Mouse (Mus musculus) CH12F3 (cell line): ENCODE data around the gene Rtl6.

Experiments used
- in situ Hi-C: fragments of 300-500 bp; cut with MboI; formaldehyde crosslinking; loops from 2 replicates; pipeline ENCODE4 v1.14.3; 2020; ENCODE audit warnings: low sequenced_read_pairs

Rtl6 gene

DNA sequence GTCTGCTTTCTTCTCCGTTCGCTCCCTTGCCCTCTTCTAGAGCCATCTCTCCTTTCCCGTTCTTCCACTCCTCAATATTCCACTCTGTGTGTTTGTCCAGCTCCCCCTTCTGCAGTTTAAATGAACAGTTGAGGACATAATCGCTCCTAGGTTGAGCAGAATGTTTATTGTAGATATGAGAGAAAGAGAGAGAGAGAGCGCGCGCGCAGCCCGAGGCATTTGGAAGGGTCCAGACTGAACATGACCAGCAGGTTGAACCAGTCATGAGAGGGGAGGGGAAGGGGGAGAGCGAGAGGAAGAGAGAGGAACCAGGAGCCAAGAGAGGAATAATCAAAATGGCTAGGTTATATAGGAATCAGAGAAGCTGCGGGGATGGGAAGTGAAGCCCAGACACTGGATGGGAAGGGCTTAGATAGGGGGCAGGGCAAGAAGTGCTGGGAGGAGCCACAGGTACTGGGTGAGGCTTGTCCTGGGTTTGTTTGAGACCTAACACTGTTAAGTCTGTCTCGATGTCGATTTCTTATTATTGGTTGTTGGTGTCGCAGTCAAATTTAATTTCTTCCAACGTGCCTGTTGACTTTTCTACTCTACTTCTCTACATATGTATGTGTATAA is 18.5 kb downstream of the Rtl6 start:
- in situ Hi-C loops, result no loop called here

DNA sequence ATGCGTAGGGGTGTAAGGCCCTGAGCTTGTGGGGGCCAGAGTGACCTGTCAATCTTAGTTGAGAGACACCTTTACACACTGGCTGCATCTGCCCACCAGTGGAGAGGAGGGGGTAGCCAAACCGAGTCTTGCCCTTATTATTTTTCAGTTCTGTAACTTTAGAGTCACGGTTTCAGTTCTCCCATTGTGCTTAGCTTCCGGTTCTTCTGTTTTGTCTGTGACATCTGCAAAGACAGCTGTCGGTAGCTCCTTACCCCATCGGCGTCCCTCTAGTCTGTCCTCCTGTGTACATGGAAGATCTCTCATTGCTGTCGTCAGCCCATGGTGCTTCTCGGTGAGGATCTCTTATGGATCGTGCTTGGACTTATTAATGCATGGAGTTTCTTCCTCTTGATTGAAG is 20.5 kb downstream of the Rtl6 start:
- in situ Hi-C loops, result no loop called here

DNA sequence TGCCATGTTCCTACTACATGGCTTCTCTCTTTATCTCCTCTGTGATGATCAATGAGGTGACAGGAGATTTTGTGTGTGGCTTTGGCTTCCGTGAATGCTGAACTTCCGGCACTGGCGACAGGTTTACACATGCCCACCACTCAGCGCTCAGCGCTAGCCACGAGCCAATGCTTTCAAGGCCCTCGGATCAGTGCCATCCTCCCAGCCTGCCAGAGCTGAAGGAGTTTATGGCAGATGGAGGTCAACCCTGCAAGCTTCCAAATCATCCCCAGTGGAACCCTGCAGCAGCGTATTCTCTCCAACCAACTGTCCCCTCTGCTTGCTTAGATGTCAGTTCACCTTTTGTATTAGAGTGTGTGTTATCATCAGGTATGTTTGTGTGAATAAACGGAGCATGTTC is 21.0 kb downstream of the Rtl6 start:
- in situ Hi-C loops, result no loop called here

DNA sequence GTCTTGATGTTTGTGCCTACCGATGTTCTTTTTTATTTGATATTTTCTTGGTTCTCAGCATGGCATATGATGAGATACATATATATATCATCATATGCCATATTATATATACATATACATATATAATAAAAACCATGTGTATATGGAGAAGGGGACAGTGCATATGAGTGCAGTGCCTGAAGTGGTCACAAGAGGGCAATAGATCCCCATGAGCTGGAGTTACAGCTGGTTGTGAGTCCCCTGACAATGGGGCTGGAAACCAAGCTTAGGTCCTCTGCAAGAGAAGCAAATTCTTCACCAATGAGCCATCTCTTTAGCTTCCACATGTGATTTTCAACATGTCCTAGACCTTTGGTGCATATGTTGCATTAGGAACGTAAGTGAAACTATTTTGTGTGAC is 21.7 kb downstream of the Rtl6 start:
- in situ Hi-C loops, result no loop called here

DNA sequence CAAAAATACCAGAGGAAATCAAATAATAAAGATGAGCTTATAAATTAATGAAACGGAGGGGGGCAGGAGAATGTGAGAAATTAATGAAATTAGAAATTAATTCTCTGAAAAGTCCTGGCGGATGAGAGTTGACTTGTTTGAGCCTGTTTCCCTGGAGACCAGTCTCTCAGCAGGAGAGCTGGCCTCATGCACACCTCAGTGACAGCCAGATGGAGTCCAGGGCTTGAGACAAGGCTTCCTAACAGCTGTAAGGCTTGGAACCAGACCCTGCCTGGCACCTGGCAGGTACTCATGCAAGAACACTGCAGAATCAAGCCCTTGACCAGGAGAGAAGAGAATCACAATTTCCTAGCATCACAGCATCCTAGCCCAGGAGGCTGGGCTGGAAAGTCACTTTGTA is 25.4 kb downstream of the Rtl6 start:
- in situ Hi-C loops, result no loop called here

DNA sequence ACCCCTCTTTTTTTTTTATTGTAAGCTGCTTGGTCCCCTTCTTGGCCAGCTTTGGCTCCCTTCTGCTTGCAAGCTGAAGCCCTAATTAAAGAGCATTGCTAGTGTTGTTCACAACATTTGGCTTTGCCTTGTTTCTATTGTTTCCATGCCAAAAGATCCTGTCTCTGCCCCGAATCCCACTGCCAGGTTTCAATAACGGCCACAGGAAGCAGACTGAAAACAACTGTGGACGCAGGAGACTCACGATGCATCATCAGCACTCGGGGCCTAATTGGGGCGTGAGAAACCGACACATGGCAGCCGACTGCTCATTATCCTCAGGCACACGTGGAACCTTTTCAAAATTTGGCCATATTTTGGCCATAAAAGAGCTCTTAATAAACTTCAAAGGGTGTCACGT is 26.1 kb downstream of the Rtl6 start:
- in situ Hi-C loops, result no loop called here

DNA sequence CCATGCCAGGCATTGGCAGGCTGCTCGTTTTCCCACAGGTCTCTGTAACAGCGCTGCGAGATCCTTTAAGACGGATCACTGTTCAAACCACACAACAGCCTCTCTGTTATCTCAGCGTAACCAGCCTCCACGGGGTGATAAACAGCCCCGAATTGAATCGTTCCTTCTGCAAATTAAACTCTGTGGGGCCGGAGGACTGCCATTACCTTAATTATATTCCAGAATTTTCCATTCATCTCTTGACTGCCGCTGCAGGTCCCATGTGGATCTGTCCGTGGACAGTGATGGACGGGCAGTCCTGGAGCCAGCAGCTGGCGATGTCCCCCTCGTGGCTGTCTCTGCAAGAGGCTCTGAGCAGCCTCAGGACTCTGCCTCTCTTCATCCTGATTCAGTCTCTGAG is 30.7 kb downstream of the Rtl6 start:
- in situ Hi-C loops, result no loop called here

DNA sequence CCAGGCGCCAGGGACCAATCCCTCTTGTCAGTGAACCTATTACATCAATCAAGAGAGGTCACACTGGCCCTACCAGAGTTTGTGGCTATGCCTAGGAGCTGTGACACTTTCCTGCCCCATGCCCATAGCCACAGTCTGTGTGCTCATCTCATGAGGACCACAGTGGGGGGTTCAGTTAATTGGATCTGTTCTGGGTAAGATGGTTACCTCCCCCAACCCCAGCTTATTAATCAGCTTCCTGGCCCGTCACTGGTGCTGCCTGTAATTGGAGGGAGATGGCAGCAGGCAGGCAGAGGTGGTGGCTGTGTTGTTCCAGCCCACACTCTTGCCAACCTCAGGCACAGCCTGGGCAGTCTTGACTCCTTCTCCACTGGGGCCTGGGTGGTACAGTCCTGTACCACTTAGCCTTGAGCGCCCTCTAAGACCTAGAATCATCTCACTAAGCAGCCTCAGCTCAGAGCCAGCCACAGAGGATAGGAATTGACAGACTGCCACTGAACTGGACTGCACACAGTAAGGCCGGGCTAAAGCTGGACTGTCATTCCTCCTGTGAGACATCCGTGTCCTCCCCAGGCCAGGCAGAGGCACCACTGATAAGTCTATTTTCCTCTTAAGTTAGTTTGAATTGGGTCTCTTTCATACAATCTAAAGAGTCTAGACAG is 32.3 kb downstream of the Rtl6 start:
- in situ Hi-C loops, result no loop called here

DNA sequence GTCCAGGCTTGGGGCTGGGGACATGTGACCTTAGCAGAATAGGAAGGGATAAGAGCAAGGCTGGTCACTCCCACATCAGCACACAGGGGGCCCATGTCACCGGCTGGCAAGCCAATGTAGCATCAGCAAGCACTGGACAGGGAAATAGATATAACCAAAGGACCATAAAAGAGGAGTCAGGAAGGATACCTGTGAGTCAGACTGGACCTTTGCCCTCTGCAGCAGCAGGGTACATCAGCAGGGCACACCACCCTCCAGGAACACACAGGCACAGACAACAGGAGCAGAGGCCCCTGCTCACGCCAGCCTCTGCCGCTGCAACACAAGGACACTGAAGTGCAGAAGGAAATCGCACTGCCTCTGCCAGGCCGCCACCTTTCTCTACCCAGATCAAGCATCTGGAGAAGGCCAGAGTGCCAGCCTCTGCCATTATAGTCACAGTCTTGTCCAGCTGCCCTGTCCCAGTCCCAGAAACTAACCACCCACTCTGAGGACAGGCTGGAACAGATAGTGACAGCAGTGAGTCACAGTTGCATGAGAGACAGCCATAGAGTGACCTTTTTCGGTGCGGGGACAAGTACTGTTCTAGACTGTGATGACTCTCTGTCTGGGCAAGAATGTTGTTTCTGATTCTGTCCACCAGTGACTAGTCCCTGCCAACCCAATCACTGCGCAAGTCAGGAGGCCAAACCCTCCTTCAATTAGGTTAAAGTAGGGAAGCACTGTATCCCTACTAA is 34.5 kb downstream of the Rtl6 start:
- in situ Hi-C loops, result no loop called here

DNA sequence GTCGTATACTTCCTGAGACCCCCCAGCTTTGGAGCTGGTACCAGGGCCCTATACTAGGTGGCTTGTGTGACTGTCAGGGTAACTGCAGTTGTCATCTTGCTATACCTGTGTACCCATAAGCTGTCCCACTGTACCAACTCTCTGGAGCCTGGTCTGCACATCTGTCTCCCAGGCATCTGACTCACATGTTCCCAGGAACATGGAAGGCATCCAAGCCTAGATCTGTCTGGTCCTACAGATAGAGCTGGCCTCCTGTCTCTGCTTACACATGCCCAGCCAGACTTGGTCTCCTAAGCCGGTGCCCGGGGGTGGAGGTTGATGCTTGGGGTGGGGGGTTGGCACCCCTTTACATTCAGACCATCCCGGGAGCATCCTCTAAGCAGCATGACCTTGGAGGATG is 36.1 kb downstream of the Rtl6 start:
- in situ Hi-C loops, result no loop called here

DNA sequence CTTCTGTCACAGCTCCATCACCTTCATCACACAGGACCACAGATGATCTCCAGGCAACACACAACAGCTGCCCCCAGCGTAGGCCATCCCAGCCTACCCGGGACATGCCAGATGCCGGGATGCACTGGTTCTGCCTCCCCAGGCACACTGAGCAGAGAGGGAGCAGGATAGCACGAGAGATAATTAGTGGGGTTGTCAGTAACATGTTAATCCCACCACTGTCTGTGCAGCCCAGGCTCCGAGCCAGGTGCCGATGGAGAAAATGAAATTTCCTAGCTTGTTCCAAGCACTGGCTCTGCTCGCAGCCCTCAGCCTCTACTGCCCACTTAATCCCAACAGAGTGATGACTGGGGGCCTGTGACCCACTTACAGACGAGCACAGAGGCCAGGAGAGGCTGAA is 39.1 kb downstream of the Rtl6 start:
- in situ Hi-C loops, result no loop called here

DNA sequence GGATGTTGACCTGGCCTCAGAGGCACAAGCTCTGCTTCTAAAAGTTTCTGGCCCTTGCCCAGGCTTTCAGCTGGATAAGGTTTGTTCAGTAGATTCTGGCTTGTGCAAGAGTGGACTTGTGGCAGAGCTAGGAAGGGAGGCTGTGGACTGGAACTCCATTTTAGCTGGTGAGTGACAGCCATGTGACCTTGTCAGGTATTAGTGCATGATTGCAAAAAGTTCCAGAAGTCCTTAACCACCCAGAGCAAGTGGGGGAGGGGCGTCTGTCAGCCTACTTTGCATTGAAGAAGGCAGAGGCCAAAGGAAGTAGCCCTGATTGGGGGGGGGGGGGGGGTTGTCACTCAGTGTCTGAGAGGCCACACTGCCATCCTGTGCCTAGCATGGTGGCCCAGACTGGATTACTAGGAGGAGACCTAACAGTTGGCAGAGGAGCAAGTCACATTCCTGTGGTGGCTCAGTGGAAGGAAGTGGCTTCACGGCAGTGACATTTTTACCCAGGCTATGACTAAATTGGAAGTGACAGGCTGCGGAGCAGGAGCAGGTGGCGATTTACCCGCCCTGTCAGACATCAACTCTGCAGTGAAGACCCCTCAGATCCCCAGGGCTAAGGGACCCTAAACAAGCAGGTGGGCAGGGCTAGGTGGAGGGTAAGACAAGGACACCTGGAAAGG is 44.9 kb downstream of the Rtl6 start:
- in situ Hi-C loops, result no loop called here

DNA sequence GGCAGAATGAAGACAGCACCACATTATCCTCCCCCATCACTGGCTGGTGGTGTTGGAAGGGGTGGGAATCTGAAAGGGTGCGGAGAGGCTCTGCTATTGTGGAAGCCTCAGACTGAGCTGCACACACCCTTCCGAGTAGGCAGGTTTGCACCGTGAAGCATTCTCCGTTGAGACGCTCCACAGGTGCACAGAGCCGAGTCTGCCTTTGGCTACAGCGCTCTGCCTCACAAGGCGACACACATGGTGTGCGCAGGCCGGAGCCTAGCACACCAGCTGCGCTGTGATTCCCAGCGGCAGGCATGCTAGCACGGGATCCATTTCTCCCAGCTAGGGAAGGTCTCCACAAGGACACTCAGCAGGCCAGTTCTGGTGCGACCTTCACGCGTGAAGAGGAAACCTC is 47.6 kb downstream of the Rtl6 start:
- in situ Hi-C loops, result no loop called here

DNA sequence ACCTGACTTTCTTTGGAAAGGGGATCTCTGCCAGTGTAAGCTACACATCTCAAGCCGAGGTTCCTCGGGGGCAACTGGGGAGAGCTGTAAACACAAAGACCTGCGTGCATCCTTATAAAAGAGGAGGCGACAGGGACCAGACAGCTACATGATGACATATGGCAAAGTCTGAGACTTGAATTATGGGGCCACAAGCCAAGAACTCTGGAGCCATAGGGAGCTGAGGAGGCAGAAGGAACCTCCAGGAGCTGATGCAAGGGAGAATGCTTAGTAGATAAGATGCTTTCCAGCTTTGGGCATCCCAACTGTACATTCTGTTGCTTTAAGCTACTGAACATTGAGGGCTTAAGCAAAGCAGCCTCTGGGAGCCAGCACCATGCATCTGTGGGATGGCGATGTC is 48.5 kb downstream of the Rtl6 start:
- in situ Hi-C loops, result no loop called here

DNA sequence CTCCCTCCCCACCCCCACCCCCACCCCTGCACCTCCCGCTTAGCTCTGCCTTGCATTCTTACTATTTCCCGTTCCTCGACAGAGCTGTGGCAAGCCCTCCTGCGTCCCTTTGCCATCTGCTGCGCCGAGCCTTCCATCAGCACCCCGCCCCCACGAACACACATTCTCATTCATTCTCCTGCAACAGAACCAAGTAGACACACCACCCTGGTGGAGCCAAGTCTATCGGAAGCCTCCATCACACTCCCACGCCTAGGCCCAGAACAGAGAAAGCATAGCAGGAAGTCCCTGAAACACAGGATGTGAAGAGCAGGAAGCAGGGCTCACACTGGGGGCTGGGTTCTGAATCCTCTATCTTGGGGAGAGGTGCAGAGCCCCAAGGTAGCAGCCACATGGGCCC is 51.6 kb downstream of the Rtl6 start:
- in situ Hi-C loops, result no loop called here

DNA sequence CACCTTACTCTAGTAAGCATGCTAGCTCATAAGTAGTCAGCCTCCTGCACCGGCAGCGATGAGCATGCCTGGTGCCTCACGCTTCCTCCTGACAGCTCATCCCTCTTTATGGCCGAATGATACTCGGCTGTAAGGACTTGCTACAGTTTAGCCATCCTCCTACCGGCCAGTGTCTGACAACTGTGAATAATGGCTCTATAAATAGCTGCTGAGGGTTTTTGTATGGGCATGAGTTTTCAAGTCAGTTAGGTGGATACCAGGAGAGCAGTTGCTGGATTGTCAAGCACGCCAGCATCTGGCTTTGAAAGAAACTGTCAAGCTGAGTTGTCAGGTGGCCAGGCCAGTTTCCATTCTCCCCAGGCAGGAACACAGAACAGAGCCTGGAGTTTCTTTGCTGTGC is 52.7 kb downstream of the Rtl6 start:
- in situ Hi-C loops, result no loop called here
